Mouse (Mus musculus) thymus, postnatal 0 days (tissue): ENCODE results near the gene Gpr141. TPM values are rescaled to one million over a fixed set of nuclear protein-coding genes. Genes with fewer than 3 reads are reported as not detected.
"Not testable (repeated sequence)": the region's sequence is repeated elsewhere in the genome, so short reads cannot be mapped to it uniquely, and the experiment has no call there.

Experiments
- DNase-seq: peaks from one replicate; pipeline ENCODE4 v3.0.0-alpha.2; 2015; ENCODE audit warnings: low spot score
- polyA plus RNA-seq: library from polyadenylated mRNA; unstranded; fragments of >200 nt; fragmentation: Nextera tagmentation; extraction: Ambion mirVana; gene quantifications from 2 replicates; pipeline ENCODE4 v1.2.1, GENCODE M21; 2015

Gene Gpr141
- polyA plus RNA-seq = 0.37 and 0.52 TPM in 2 replicates

- no peak for DNase-seq
These were observed at the start of gene Gpr141 for GRCm38 (mm10) chr13:19824071-19824470. Gpr141 (minus strand) TSS chr13:19824257.

- no peak for DNase-seq
These were observed 40.2 kb upstream of the Gpr141 start for GRCm38 (mm10) chr13:19864241-19864640.

GRCm38 (mm10) chr13:19854629-19855333 is 30.7 kb upstream of the Gpr141 start:
- DNase-seq = peak; percentile 22

GRCm38 (mm10) chr13:19854049-19854448 is 30.0 kb upstream of the Gpr141 start:
- no peak for DNase-seq

- no peak for DNase-seq
These were observed 19.4 kb upstream of the Gpr141 start for GRCm38 (mm10) chr13:19843448-19843847.

GRCm38 (mm10) chr13:19842707-19843106 is 18.6 kb upstream of the Gpr141 start:
- DNase-seq = no peak

GRCm38 (mm10) chr13:19841615-19842014 is 17.6 kb upstream of the Gpr141 start:
- DNase-seq = no peak

- DNase-seq = no peak
These were observed 16.1 kb upstream of the Gpr141 start for GRCm38 (mm10) chr13:19840206-19840605.

- no peak for DNase-seq
These were observed 6.5 kb upstream of the Gpr141 start for GRCm38 (mm10) chr13:19830560-19830959.

- no peak for DNase-seq
These were observed 4.0 kb upstream of the Gpr141 start for GRCm38 (mm10) chr13:19828095-19828494.

- DNase-seq = no peak
These were observed 2.4 kb downstream of the Gpr141 start for GRCm38 (mm10) chr13:19821639-19822038.

GRCm38 (mm10) chr13:19819926-19820325 is 4.1 kb downstream of the Gpr141 start:
- no peak for DNase-seq

- DNase-seq = no peak
These were observed 4.8 kb downstream of the Gpr141 start for GRCm38 (mm10) chr13:19819243-19819642.

- DNase-seq = no peak
These were observed 29.1 kb downstream of the Gpr141 start for GRCm38 (mm10) chr13:19794942-19795341.

GRCm38 (mm10) chr13:19794486-19794885 is 29.6 kb downstream of the Gpr141 start:
- no peak for DNase-seq

- no peak for DNase-seq
These were observed 30.3 kb downstream of the Gpr141 start for GRCm38 (mm10) chr13:19793761-19794160.

- not testable (repeated sequence) for DNase-seq
These were observed 36.1 kb downstream of the Gpr141 start for GRCm38 (mm10) chr13:19787946-19788345.

- DNase-seq = no peak
These were observed 53.9 kb downstream of the Gpr141 start for GRCm38 (mm10) chr13:19770163-19770562.

GRCm38 (mm10) chr13:19767202-19767601 is 56.9 kb downstream of the Gpr141 start:
- no peak for DNase-seq

GRCm38 (mm10) chr13:19764276-19764675 is 59.8 kb downstream of the Gpr141 start:
- DNase-seq = no peak

- DNase-seq = no peak
These were observed 60.8 kb downstream of the Gpr141 start for GRCm38 (mm10) chr13:19763211-19763610.

GRCm38 (mm10) chr13:19745741-19746140 is 78.3 kb downstream of the Gpr141 start:
- no peak for DNase-seq

- DNase-seq = no peak
These were observed 79.5 kb downstream of the Gpr141 start for GRCm38 (mm10) chr13:19744536-19744935.
